In genomic region chr1:72592350-72592749, GRCm38 (mm10) we compare ENCODE assay signal across 14 mouse cellular contexts. TPM values are rescaled to one million over a fixed set of nuclear protein-coding genes. Genes with fewer than 3 reads are reported as not detected.
"Had no signal": no experiment of that assay in that cellular context is flagged by ENCODE, and none has a peak within 500 bp of the region (broad histone marks: within the 10 kb centered on the region; RNA-seq: fewer than 3 reads in every experiment).

No protein-coding gene starts in this region.

- H3K4me1 ChIP-seq: kidney, embryonic 15.5 days; limb, embryonic 15.5 days; liver, embryonic 12.5 days; midbrain, embryonic 12.5 days; stomach, embryonic 15.5 days had no signal

- H3K4me3 ChIP-seq: kidney, embryonic 15.5 days; limb, embryonic 15.5 days; liver, embryonic 12.5 days; midbrain, embryonic 12.5 days; stomach, embryonic 15.5 days had no signal

- H3K4me2 ChIP-seq: kidney, embryonic 15.5 days; limb, embryonic 15.5 days; liver, embryonic 12.5 days; lung, embryonic 14.5 days; midbrain, embryonic 12.5 days; stomach, embryonic 15.5 days had no signal

- H3K27ac ChIP-seq: kidney, embryonic 15.5 days; limb, embryonic 15.5 days; liver, embryonic 12.5 days; stomach, embryonic 15.5 days had no signal

- H3K27me3 ChIP-seq: kidney, embryonic 15.5 days; limb, embryonic 15.5 days; liver, embryonic 12.5 days; midbrain, embryonic 12.5 days; stomach, embryonic 15.5 days had no signal

- DNase-seq: layer of hippocampus, adult 9-11 months; layer of hippocampus, postnatal 36 days; lung, embryonic 14.5 days; lung, postnatal 14 days; right cerebral cortex, postnatal 14 days; thymus, postnatal 4 days had no signal

RNA-seq across cellular contexts. Expression of gene March4, which starts 55.6 kb away (rescaled TPM):
- total RNA-seq: megakaryocyte-erythroid progenitor cell, adult 5-6 weeks had no signal
- polyA plus RNA-seq: limb, embryonic 11.5 days; limb, embryonic 15.5 days; liver, embryonic 12.5 days; liver, embryonic 16.5 days; lung, embryonic 14.5 days had no signal
